Mouse (Mus musculus) hindbrain, embryonic 13.5 days (tissue): Measurements from ENCODE around the gene Il25. TPM values are rescaled to one million over a fixed set of nuclear protein-coding genes. Genes with fewer than 3 reads are reported as not detected.

Experiments used
- ATAC-seq: fragments of 200-750 bp; cut with Nextera tagmentation; 2 replicates; pipeline ENCODE4 v1.8.0; 2017; ENCODE audit warnings: moderate TSS enrichment; ENCODE audit not compliant: low FRiP score
- H3K27ac ChIP-seq: fragments of 300-500 bp; sonication (generic); 2 replicates; pipeline ENCODE4 v1.5.1; 2015; ENCODE audit warnings: inconsistent platforms, mild to moderate bottlenecking, moderate library complexity
- H3K27me3 ChIP-seq: fragments of 300-500 bp; sonication (generic); 2 replicates; pipeline ENCODE4 v1.6.1; 2015; ENCODE audit warnings: mild to moderate bottlenecking, inconsistent platforms
- H3K36me3 ChIP-seq: fragments of 300-500 bp; sonication (generic); 2 replicates; pipeline ENCODE4 v1.6.1; 2015; ENCODE audit warnings: mild to moderate bottlenecking, inconsistent platforms
- H3K4me1 ChIP-seq: fragments of 300-500 bp; sonication (generic); replicated peaks from 2 replicates; pipeline ENCODE4 v1.6.1; 2015; ENCODE audit warnings: inconsistent platforms
- H3K4me2 ChIP-seq: fragments of 300-500 bp; sonication (generic); 2 replicates; pipeline ENCODE4 v1.6.1; 2015; ENCODE audit warnings: inconsistent platforms, mild to moderate bottlenecking, moderate library complexity
- H3K4me3 ChIP-seq: fragments of 300-500 bp; sonication (generic); 2 replicates; pipeline ENCODE4 v1.5.1; 2015; ENCODE audit warnings: mild to moderate bottlenecking, inconsistent platforms
- H3K9ac ChIP-seq: fragments of 300-500 bp; sonication (generic); 2 replicates; pipeline ENCODE4 v1.6.1; 2015; ENCODE audit warnings: mild to moderate bottlenecking, inconsistent platforms
- H3K9me3 ChIP-seq: fragments of 300-500 bp; sonication (generic); 2 replicates; pipeline ENCODE4 v1.6.1; 2016; ENCODE audit warnings: inconsistent platforms
- WGBS: fragments of 180-500 bp; shearing (Covaris S2); methylation state at CpG from one replicate; pipeline ENCODE4 v1.1.7; 2015; 5-methylcytosine and 5-hydroxymethylcytosine counted together
- polyA plus RNA-seq: library from polyadenylated mRNA; unstranded; fragments of >200 nt; fragmentation: Nextera tagmentation; extraction: Ambion mirVana; gene quantifications from 2 replicates; pipeline ENCODE4 v1.2.1, GENCODE M21; 2015

The Il25 gene
- polyA plus RNA-seq, 1 experiment from 2014 or later: 0.83 TPM

DNA sequence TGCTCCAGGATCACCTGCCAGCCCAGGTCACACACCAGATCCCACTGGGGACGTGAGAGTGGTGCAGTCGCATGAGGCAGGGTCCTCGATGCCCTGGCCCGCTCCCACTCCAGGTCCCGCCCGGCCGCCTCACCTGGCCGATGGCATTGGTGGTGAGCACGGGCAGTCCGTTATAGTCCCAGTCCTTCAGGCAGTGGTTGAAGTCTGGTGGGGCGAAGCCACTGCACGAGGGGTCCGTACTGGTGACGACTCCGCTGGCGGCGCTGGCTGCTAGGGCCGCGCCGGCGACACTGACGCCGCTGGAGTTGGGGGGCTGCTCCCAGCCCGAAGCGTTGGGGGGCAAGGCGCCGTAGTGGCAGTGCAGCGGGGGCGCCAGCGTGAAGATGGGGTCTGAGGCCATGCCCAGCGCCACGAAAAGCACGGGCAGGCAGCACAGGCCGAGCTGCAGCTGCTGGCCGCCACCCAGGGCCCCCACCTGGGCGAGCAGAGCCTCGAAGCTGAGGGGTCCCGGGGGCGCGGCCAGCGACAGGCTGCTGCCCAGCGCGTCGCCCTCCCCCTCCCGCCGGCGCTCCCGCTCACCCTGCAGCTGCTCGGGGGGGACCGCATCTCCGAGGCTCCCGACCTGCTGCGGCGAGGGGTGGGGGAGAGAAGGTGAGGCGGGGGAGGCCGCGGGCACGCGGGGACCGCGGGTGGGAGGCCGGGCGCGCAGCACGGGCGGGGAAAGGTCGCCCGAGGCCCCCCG lies 20.2 kb upstream of the Il25 start:
- Histone ChIP-seq H3K9me3 (no peaks in the 10 kb centered on the region), H3K27ac (peak overlapping the region; percentile 95), H3K4me2 (peak overlapping the region; percentile 97), H3K9ac (peak overlapping the region; percentile 99), H3K27me3 (no peaks in the 10 kb centered on the region), H3K36me3 (peaks cover 49% of the 10 kb centered on the region), H3K4me1 (peaks cover 54% of the 10 kb centered on the region), H3K4me3 (peak overlapping the region; percentile 97)
- WGBS: 4% methylated on average over 41 of the region's 69 CpGs
- peak; percentile 79 for ATAC-seq

DNA sequence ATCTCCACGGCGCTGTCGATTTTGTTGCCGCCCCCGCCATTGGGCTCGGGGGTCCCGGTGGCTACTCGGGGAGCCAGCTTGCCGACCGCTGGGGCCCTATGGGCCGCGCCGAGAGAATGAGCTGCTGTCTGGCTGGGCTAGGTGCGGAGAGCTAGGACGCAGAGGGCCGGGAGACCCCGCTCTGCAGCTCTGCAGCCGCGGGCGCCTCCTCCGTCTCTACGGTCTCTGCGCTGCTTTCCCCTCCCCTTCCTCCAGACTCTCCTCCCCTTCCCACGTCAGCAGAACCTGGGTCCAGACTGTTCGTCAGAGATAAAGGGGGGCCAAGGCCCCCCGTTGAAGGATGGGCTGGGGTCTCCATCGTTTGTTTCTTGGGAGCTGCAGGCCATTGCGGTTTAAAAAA lies 19.6 kb upstream of the Il25 start, which contains the start of gene Slc22a17:
Gene Slc22a17 (minus strand): TSS at position 247 of the 400 bp plus-strand sequence.
- Histone ChIP-seq H3K9ac (peak within 1 kb of the TSS; percentile 99), H3K4me2 (peak within 1 kb of the TSS; percentile 97), H3K27ac (peak within 1 kb of the TSS; percentile 95), H3K27me3 (no peaks in the 10 kb centered on the region), H3K36me3 (peaks cover 45% of the 10 kb centered on the region), H3K4me1 (peaks cover 52% of the 10 kb centered on the region), H3K4me3 (peak within 1 kb of the TSS; percentile 97), H3K9me3 (no peaks in the 10 kb centered on the region)
- under 1% methylated on average over 25 of the region's 28 CpGs for WGBS
- peak; percentile 95 for ATAC-seq

DNA sequence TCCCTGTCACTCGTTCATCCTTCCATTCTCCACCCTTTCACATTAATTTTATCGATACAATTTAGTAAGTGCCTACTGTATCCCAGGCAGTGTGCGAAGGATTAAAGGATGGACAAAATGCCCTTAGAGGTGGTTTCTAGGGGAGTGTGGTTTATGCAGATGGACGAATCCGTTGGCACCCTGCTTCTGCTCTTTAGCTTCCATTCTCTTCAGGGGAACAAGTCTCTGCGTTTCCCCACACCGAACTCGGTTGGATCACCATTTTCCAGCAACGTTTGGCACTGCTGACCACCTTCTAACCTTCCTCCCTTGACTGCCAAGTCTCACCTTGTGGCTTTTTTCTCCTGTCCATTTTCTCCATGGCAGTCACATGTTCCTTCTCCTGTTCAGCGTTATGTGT lies 19.2 kb upstream of the Il25 start:
- peak overlapping the region; percentile 97 for H3K4me3 ChIP-seq
- H3K9me3 ChIP-seq: no peaks in the 10 kb centered on the region
- peaks cover 43% of the 10 kb centered on the region for H3K36me3 ChIP-seq
- 21% methylated on average over 10 of the region's 10 CpGs for WGBS
- peaks cover 47% of the 10 kb centered on the region for H3K4me1 ChIP-seq
- H3K9ac ChIP-seq: peak overlapping the region; percentile 99
- H3K4me2 ChIP-seq: peak overlapping the region; percentile 97
- H3K27ac ChIP-seq: peak overlapping the region; percentile 95
- H3K27me3 ChIP-seq: no peaks in the 10 kb centered on the region
- peak; percentile 30; the same call in 1 of the 2 replicates for ATAC-seq

DNA sequence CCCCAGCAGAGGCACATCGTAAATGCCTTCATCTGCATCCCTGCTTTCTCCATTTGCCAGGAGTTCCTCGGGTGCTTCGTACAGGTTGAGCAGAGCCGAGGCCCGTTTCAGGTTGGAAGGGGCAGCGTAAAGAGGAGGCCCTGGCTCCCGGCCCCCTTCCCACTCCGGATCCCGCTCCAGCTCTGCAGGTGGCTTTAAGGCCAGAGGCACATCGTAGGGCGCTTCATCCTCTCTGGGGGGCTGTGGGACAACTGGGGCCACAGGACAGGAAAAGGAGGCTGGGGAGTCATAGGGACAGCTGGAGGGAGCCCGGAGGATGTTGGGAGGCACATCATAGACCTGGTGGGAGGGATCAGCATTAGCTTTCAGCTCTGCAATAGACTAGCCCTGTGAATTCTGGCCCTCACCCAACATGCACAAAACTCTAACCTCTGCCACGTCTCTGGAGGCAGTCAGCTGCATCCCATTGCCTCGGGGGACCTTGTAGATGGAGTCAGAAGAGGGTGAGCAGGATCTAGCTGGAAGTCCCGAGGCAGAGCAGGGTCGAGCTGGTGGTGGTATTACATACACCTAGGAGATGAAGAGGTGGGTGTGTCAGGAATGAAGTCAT lies 12.3 kb upstream of the Il25 start:
- no peak for ATAC-seq
- H3K9me3 ChIP-seq: peaks cover 11% of the 10 kb centered on the region
- H3K4me3 ChIP-seq: no peak overlapping the region
- no peak overlapping the region for H3K27ac ChIP-seq
- no peak overlapping the region for H3K9ac ChIP-seq
- WGBS: 96% methylated on average over 16 of the region's 16 CpGs
- peaks cover 52% of the 10 kb centered on the region for H3K36me3 ChIP-seq
- peaks cover 11% of the 10 kb centered on the region for H3K4me1 ChIP-seq
- no peak overlapping the region for H3K4me2 ChIP-seq
- H3K27me3 ChIP-seq: no peaks in the 10 kb centered on the region

DNA sequence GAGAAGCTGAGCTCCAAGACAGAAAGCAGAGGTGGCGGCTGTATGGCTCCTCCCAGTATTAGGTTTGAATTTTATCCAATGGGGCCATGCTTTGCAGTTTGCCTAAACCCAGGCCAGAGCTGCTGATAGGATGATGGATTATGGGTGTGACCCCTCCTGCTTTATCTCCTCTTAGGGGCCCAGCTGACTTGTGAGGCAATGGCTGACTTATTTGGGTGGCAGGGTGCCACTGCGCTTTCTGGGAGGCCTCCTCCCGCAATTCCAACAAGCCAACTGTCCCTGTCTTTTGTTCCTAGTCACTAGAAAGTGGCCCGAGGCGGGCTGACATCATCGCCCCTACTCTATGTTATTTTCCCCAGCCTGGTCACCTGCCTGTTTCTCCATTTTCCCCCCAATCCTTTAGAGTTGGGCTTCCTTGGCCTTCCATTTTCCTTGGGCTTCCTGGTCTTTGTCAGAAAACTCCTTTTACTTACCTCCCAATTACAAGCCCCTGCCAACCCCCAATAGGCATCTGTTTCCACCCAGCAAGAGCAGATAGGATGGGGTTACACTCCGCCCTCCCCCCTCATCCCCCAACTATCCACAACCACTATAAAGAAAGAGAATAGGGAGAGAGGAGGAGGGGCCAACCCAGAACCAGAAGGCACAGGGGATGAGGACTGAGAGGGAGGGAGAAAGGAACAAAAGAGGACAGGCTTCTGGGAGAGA lies 7.7 kb upstream of the Il25 start:
- Histone ChIP-seq H3K36me3 (peaks cover 24% of the 10 kb centered on the region), H3K27me3 (peaks cover 7% of the 10 kb centered on the region; the same call in 1 of the 2 replicates), H3K9ac (peak overlapping the region; percentile 87), H3K4me2 (peak overlapping the region; percentile 94), H3K4me3 (peak overlapping the region; percentile 58), H3K9me3 (peaks cover 11% of the 10 kb centered on the region), H3K27ac (peak overlapping the region; percentile 90), H3K4me1 (peaks cover 37% of the 10 kb centered on the region)
- ATAC-seq: no peak; the same call in 1 of the 2 replicates
- 14% methylated on average over 7 of the region's 7 CpGs for WGBS

DNA sequence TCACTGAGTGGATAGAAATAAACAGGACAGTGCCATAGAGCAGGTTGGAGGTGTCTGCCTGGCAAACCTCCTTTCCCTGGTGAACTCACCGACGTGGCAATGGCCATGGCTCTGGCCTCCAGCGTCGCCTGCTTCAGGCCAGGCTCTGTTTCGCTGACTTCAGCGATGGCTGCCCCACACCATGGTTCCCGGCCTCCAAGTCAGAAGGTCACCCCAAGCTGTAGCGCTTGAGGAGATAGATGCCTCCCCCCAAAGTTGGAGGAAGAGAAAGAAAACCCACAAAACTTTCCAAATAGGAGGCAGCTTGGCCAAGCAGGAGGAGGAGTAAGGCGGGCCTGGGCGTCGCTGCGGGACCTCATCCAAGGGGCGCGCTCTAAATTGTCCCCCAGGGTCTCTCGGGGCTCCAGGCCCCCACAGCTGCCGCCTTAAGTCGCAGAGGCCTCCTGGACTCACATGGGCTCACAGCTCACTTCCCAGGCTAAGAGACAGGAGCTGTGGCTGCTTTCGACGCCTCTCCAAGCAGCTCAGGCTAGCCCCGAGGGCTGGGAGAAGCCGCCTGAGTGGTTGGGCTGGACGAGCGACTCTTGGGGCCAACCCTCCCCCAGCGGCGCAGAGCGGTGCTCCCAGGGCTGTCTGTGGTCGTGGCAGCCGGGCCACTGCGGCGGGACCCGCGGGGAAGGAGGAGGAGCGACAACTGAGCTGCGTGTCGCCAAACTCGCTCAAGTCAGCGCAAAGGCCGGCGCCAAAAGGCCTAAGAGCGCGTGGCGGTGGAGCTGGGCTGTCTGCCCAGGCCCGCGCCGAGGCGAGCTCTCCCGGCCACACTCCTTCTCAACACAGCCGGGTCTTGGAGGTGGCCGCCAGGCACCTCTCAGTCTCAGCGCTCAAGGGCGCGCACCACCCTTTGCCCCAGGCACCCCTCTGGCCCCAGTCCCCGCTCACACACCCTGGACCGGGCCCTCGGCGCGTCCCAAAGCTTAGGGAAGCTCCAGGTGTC lies 6.8 kb upstream of the Il25 start, which contains the start of gene Efs:
Gene Efs (minus strand): TSS at position 778 of the 994 bp plus-strand sequence.
- 1% methylated on average over 51 of the region's 57 CpGs for whole genome bisulfite sequencing

DNA sequence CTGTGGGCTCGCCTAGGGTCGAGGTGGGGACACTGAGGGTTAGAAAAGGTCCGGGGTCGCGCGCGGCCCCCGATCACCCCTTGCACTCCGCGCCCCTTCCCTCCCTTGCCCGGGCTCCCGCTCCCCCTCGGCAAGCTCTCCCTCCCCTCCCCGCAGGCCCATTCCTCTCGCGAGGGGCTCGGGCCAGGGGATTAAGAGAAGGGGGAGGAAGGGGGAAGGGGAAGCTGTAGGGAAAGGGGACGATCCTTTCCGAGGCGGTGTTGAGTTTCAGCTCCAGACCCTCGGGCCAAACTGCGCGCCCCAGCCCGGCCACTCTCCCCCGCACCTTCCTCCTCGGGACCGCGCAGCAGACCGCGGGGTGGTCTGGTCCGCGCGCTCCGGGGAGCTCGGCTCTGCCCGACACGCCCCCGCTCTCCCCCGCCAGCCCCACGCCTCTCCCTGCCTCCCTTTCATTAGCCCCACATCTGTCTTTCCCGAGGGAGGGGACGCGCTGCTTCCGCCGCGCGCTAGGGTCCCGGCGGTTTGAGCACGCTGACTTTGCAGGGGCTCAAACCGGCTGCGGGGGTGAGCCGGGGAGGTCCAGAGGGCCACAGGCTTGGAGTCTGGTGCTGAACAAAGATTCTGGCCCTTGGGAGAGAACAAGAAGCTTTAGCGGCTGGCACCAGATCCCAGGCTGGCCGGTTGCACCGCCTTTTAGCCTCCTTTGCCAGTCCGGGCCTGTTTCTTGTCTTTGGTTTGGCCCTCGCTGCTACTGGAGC lies 5.9 kb upstream of the Il25 start:
- H3K9ac ChIP-seq: peak overlapping the region; percentile 87
- WGBS: under 1% methylated on average over 46 of the region's 58 CpGs
- H3K36me3 ChIP-seq: peaks cover 7% of the 10 kb centered on the region
- H3K4me2 ChIP-seq: peak overlapping the region; percentile 94
- H3K27ac ChIP-seq: peak overlapping the region; percentile 90
- H3K27me3 ChIP-seq: peaks cover 7% of the 10 kb centered on the region; the same call in 1 of the 2 replicates
- H3K4me1 ChIP-seq: peaks cover 45% of the 10 kb centered on the region
- H3K9me3 ChIP-seq: peaks cover under 1% of the 10 kb centered on the region; the same call in 1 of the 2 replicates
- peak; percentile 67 for ATAC-seq
- H3K4me3 ChIP-seq: peak overlapping the region; percentile 58

More for the DNA sequence above, 6.8 kb upstream of the Il25 start, which contains the start of gene Efs:
- Histone ChIP-seq H3K27me3 (peaks cover 7% of the 10 kb centered on the region; the same call in 1 of the 2 replicates), H3K4me3 (peak within 1 kb of the TSS; percentile 58), H3K9ac (peak within 1 kb of the TSS; percentile 87), H3K4me2 (peak within 1 kb of the TSS; percentile 94), H3K27ac (peak within 1 kb of the TSS; percentile 90), H3K4me1 (peaks cover 43% of the 10 kb centered on the region), H3K36me3 (peaks cover 16% of the 10 kb centered on the region), H3K9me3 (peaks cover 10% of the 10 kb centered on the region)
- ATAC-seq: peak; percentile 76

DNA sequence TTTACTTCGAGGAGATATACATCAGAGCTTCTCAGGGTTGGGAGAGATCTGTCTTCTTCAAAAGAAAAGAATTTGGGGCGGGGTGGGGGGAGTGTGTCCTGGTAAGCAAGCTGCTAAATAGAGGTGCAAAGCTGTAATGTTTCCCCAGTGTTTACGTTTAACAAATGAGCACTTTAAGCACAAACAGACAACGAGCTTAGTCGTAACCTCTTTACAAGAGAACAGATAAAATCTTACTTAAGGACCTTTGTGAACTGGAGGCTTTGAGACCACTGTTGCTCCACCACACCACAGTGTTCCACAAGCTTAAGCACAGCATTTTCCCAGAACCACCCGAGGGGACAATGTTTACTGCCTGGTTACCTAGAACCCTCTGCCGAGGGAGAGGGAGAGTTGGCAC lies 5.2 kb upstream of the Il25 start:
- peak overlapping the region; percentile 58 for H3K4me3 ChIP-seq
- 20% methylated on average over 7 of the region's 7 CpGs for WGBS
- peak overlapping the region; percentile 94 for H3K4me2 ChIP-seq
- H3K4me1 ChIP-seq: peaks cover 45% of the 10 kb centered on the region
- ATAC-seq: no peak
- H3K27ac ChIP-seq: peak overlapping the region; percentile 90
- H3K9me3 ChIP-seq: no peaks in the 10 kb centered on the region
- peaks cover 7% of the 10 kb centered on the region; the same call in 1 of the 2 replicates for H3K27me3 ChIP-seq
- peak overlapping the region; percentile 87; the same call in 1 of the 2 replicates for H3K9ac ChIP-seq
- no peaks in the 10 kb centered on the region for H3K36me3 ChIP-seq

DNA sequence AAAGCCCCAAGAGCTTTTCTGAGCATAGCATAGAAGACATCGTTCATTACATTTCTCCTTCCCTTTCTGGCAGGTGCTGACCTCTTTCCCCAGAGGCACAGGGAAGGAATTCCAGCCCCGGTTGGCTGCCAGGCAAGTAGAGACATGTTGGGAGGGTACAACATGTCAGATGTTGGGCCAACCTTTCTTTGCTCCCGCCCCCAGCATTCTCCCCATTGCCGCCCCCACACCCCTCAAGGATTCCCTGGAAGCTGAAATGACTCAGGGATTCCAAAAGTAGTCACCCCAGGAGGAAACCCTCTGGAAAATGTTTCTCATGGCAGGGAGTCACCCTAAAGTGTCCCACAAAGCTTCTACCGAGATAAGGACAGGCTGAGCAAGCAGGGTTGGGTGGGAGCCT lies 2.7 kb upstream of the Il25 start:
- H3K27ac ChIP-seq: no peak overlapping the region
- H3K36me3 ChIP-seq: no peaks in the 10 kb centered on the region
- H3K9ac ChIP-seq: no peak overlapping the region
- no peaks in the 10 kb centered on the region for H3K9me3 ChIP-seq
- 74% methylated on average over 5 of the region's 5 CpGs for whole genome bisulfite sequencing
- H3K27me3 ChIP-seq: peaks cover 7% of the 10 kb centered on the region; the same call in 1 of the 2 replicates
- no peak overlapping the region for H3K4me3 ChIP-seq
- no peak for ATAC-seq
- H3K4me1 ChIP-seq: peaks cover 46% of the 10 kb centered on the region
- no peak overlapping the region for H3K4me2 ChIP-seq

DNA sequence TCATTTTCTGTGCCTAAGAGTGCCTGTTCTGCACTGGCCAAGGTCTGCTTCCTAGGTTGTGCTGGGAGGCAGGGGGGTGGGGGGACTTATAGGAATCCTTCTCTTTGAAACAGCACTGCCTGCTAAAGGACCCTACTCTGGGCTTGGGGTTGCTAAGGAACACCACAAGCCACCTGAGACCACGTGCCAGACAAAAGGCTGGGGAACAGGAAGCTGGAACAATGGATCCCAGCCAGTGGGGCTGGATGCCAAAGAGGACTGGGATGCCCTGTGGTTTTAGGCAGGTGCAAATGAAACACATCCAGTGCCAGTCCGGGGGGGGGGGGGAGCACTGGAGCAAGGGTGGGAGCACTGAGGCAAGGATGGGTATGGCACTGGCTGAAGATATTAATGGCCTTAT lies 2.1 kb upstream of the Il25 start:
- H3K4me3 ChIP-seq: no peak overlapping the region
- no peaks in the 10 kb centered on the region for H3K9me3 ChIP-seq
- ATAC-seq: no peak
- no peak overlapping the region; the same call in 1 of the 2 replicates for H3K27ac ChIP-seq
- WGBS: 19% methylated on average over 2 of the region's 2 CpGs
- H3K4me2 ChIP-seq: no peak overlapping the region
- peaks cover 7% of the 10 kb centered on the region; the same call in 1 of the 2 replicates for H3K27me3 ChIP-seq
- no peaks in the 10 kb centered on the region for H3K36me3 ChIP-seq
- H3K4me1 ChIP-seq: peaks cover 40% of the 10 kb centered on the region
- no peak overlapping the region for H3K9ac ChIP-seq
